Mouse (Mus musculus) olfactory bulb, adult 2 months (tissue): ENCODE results near the gene Phf7. TPM values are rescaled to one million over a fixed set of nuclear protein-coding genes. Genes with fewer than 3 reads are reported as not detected.
A peak's percentile ranks its signal among the peaks of the same experiment; 100 is the strongest.

ENCODE experiments used
- H3K27ac ChIP-seq: fragments of 200-500 bp; 2 replicates; pipeline ENCODE4 v1.5.1; 2012; ENCODE audit warnings: low read depth, low read length; ENCODE audit not compliant: insufficient read depth
- H3K4me1 ChIP-seq: fragments of 200-500 bp; 2 replicates; pipeline ENCODE4 v1.6.1; 2012; ENCODE audit warnings: low read length; ENCODE audit not compliant: control insufficient read depth, insufficient read depth
- H3K4me3 ChIP-seq: fragments of 200-500 bp; 2 replicates; pipeline ENCODE4 v1.5.1; 2012; ENCODE audit warnings: mild to moderate bottlenecking, low read depth, low read length, moderate library complexity; ENCODE audit not compliant: insufficient read depth
- CTCF ChIP-seq: fragments of 200-500 bp; IDR thresholded peaks from 2 replicates; pipeline ENCODE4 v1.5.1; 2012; ENCODE audit warnings: low read depth, mild to moderate bottlenecking, low read length, moderate library complexity; ENCODE audit not compliant: insufficient read depth
- POLR2A ChIP-seq: fragments of 200-500 bp; IDR thresholded peaks from 2 replicates; pipeline ENCODE4 v1.6.1; 2012; ENCODE audit warnings: mild to moderate bottlenecking, low read depth, low read length, moderate library complexity; ENCODE audit not compliant: insufficient read depth
- WGBS: fragments of 180-500 bp; shearing (Covaris S2); methylation state at CpG from one replicate; pipeline ENCODE4 v1.1.7; 2018; 5-methylcytosine and 5-hydroxymethylcytosine counted together
- polyA plus RNA-seq: library from polyadenylated mRNA; stranded (reverse); fragments of >200 nt; gene quantifications from 2 replicates; pipeline ENCODE4 v1.2.4, GENCODE M21; 2012; ENCODE audit warnings: low replicate concordance; ENCODE audit not compliant: missing spikeins, insufficient read depth, insufficient read length

Gene Phf7
- polyA plus RNA-seq, 1 experiment: not detected

DNA sequence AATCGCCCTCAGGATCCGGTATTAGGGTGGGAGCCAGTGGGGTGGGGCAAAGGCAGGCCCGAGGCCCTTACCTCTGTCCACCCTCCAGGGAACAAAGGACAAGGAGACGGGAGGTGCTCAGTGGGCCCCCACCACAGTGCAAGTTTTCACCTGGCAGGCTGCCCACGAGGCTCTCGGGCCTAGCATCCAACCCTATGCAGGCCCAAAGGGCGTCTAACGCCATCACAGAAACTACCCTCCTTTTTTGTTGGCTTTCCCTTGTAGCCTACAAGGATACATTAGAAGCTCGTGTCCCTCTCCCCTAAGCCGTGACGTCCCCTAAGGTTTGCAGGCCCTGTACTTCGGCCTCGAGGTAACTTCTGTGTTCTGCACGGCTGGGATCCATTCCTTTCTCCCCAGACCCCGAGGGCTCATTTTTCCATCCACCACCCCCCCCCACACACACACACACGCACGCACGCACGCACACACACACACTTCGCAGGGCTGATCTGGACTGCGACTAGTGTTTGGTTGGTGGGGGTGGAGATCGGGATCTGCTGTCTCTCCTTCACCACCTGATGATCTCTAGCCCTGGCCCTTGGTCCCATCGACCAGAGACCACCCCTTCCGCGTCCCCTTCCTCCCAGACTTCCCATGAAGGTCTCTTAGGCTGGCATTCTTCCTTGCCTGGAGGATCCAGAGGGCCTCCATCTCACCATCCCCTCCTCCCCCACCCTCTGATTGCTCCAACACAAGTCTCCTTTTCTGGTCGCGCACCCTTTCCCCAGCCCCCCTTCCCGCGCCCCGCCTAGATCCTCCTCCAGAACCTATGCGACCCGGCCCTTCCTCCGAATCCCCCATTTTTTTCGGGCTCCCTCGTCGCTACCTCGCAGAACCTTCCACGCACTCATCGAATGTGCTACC, 45.3 kb downstream of the Phf7 start:
- peak overlapping the region; percentile 91 for H3K27ac ChIP-seq
- TF ChIP-seq CTCF (no peak), POLR2A (no peak)
- peak overlapping the region; percentile 98 for H3K4me3 ChIP-seq
- WGBS: under 1% methylated on average over 39 of the region's 39 CpGs
- H3K4me1 ChIP-seq: peaks cover 16% of the 10 kb centered on the region

DNA sequence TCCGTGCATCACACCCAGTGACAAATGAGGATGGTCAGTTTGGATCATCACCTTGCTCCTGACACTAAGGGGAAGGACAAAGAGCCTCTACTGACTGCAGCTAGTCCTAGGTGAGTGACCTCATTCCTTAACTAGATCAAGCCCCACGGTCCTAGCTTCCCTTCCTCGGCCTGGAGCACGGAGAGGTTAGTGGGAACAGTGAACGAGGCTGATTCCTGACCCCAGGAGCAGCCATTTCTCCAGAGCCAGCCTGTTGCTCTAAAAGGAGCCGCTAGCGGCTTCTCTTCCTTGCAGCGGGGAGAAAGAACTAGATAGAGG, 45.9 kb downstream of the Phf7 start:
- peak overlapping the region; percentile 98 for H3K4me3 ChIP-seq
- WGBS: 9% methylated on average over 8 of the region's 8 CpGs
- H3K27ac ChIP-seq: peak overlapping the region; percentile 8; the same call in 1 of the 2 replicates
- H3K4me1 ChIP-seq: peaks cover 19% of the 10 kb centered on the region
- TF ChIP-seq POLR2A: no peak
- no peak for TF ChIP-seq CTCF

DNA sequence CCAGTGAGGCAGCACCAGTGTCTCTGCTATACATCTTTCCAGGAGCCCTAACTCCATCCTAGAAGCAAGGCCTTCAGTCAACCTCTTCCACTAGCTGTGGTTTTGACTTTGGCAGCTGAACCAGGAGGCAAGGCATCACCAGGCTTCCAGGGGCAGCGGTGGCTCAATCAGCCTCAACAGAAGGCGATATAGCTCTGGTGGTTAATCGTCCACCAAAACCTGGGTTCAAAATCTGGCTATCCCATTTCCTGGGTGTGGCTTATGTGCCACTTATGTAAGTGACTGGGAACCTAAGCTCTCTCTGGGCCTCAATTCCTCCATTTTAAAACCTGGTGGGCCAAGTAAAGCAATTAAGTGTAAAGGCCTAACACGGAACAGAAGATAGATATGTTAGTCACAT, 46.3 kb downstream of the Phf7 start:
- Histone ChIP-seq H3K27ac (peak overlapping the region; percentile 8; the same call in 1 of the 2 replicates), H3K4me1 (peaks cover 19% of the 10 kb centered on the region), H3K4me3 (no peak overlapping the region)
- 58% methylated on average over 4 of the region's 4 CpGs for WGBS
- TF ChIP-seq POLR2A (no peak), CTCF (no peak)

DNA sequence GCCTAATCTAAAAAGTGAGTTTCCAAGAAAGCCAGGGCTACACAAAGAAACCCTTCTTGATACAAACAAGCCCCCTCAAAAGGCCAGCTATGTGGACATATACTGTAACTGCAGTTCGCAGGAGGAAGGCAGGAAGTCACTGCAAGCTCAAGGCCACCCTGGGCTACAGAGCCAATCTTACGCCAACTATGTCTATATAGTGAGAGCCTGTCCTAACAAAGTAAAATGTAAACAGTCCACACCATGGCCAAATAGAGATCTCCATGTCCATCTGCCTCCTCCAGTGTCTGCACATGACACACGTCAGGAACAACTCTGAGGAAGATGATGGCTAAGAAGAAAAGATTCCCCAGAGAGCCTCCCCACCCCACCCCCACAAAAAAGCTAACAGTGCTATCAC, 51.1 kb downstream of the Phf7 start:
- WGBS: 75% methylated on average over 3 of the region's 3 CpGs
- TF ChIP-seq POLR2A: no peak
- no peak for TF ChIP-seq CTCF
- H3K4me3 ChIP-seq: no peak overlapping the region
- no peak overlapping the region for H3K27ac ChIP-seq
- H3K4me1 ChIP-seq: peaks cover 15% of the 10 kb centered on the region

DNA sequence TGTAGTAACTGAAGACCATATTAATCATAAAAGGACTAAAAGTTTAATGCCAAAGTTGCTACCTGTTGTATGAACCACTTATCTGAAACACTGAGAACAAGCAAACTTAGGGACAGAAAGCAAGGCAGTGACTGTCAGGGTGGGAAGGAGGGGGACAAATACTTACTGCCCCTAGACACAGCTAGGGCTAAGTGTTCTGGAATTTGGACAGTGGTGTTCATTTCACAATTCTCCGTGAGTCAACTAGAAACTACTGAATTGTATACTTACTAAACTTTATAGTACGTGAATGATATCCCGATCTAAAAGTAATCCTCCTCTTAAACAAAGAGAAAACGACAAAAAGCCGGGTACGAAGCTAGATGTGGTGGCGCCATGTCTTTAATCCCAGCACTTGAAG, 51.5 kb downstream of the Phf7 start:
- Histone ChIP-seq H3K27ac (no peak overlapping the region), H3K4me1 (peaks cover 16% of the 10 kb centered on the region), H3K4me3 (no peak overlapping the region)
- TF ChIP-seq POLR2A (no peak), CTCF (no peak)
- WGBS: 91% methylated on average over 7 of the region's 7 CpGs

DNA sequence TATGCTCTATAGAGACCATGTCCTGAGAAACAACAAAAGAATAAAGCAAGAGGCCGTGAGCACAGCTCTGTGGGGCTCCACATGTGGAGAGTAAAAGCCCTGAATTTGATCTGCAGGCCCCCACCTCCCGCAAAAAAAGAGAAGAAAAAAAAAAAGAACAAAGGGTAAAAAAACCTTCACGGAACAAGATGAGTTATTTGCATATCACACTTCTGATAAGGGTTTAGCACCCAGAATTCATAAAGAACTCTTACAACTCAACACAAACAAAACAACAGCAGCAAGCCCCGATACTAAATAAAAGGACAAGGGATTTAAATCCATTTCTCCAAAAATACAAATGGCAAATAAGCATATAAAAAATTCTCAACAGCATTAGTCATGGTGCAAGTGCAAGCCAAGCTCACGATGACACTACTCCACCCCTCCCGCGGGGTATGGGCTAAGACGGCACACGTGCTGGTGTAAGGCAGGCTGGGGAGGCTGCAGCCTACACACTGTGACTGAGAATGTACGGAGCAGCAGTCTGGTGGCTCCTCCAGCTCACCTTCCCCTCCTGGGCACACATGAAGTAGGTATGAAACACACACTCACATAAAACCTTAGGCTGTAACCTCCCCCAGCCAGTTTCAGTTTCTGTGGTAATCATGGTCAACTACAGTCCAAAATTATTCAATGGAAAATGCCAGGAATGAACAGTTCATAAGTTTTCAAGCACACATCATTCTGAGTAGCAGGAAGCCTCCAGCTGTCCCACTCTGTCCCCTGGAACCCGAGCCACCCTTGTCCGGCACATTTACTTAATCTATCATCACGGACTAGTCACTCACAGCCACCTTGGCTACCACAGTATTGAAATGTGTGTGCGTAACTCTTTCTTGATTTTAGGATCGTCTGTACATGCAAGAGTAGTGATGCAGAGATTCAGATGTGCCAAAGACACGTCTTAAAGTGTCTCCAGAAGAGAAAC, 53.3 kb downstream of the Phf7 start:
- Histone ChIP-seq H3K4me1 (peaks cover 16% of the 10 kb centered on the region), H3K4me3 (no peak overlapping the region), H3K27ac (no peak overlapping the region)
- TF ChIP-seq POLR2A (no peak), CTCF (no peak)
- WGBS: 28% methylated on average over 16 of the region's 16 CpGs

DNA sequence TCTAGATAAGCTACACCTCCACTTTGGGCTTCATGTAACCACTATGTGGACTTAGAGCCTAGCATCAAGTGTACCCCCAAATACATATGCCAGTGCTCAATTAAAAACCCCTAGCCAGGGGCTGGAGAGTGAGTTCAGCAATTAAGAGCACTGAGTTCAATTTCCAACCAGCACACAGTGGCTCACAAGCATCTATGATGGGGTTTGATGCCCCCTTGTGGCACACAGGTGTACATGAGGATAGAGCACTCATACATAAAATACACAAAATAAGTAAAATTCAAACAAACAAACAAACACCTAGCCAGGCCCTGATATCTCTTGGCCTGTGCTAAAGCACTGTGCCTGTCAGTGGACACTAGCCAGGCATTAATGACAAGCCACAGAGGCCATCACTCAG, 55.1 kb downstream of the Phf7 start:
- no peak for TF ChIP-seq CTCF
- no peak for TF ChIP-seq POLR2A
- H3K27ac ChIP-seq: no peak overlapping the region
- H3K4me1 ChIP-seq: peaks cover 16% of the 10 kb centered on the region
- no peak overlapping the region for H3K4me3 ChIP-seq

DNA sequence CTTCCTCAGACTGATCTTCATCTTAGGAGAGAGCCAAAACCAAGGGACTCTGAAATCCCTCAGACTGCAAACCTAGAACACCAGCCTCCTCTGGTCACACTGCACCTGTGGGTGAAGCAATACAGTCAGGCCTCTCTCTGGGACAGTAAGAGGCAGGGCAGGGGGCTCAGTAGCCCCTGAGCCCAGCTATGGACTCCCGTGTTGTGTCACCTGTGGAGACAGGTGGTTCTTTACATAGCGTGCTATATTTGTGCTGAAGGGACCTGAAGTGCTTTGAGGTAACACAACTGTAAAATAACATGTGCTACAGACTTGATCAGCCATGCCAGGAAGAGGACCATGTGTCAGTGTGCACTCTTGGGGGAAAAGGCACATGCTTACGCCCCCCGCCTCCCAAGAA, 55.6 kb downstream of the Phf7 start:
- no peak overlapping the region for H3K4me3 ChIP-seq
- peak overlapping the region; percentile 18; the same call in 1 of the 2 replicates for H3K27ac ChIP-seq
- H3K4me1 ChIP-seq: peaks cover 16% of the 10 kb centered on the region
- 92% methylated on average over 4 of the region's 4 CpGs for WGBS
- TF ChIP-seq POLR2A: no peak
- no peak for TF ChIP-seq CTCF

DNA sequence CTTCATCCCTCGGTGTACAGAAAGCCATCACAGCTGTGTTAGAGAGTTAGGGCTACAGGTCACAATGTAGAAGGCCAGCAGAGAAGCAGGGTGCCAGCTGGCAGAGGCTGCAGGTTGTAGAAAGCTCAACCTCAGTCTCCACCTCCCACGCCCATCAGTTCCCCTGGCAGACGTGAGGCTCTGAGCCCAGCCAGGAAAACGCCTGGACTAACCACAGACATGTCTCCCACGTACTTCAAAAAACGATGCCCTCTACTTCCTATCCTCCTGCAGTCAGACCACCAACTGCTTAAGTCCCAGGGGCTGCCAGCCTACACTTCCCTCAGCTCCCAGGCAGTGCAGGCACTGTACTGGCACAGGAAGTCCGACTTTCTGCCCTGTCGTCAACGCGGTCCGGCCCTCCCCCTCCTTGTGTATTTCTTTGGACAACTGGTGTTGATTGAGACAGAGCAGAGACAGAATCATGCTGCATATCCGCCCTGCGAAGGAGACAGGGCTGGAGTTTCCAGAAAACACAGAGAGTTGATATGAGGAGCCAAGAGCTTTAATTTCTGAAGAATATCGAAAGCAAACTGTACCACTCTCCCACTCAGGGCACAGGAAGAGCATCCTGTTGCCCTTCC, 56.1 kb downstream of the Phf7 start:
- WGBS: 33% methylated on average over 14 of the region's 14 CpGs
- H3K27ac ChIP-seq: peak overlapping the region; percentile 18
- TF ChIP-seq POLR2A (no peak), CTCF (no peak)

More for the DNA sequence above, 56.1 kb downstream of the Phf7 start:
- Histone ChIP-seq H3K4me3 (no peak overlapping the region), H3K4me1 (peaks cover 13% of the 10 kb centered on the region)
